Mouse (Mus musculus): Measurements from ENCODE around the gene Kcnd1. TPM values are rescaled to one million over a fixed set of nuclear protein-coding genes. Genes with fewer than 3 reads are reported as not detected.
"Not testable (repeated sequence)": the region's sequence is repeated elsewhere in the genome, so short reads cannot be mapped to it uniquely, and the experiment has no call there.

Gene Kcnd1
- total RNA-seq (2021), result under 1 TPM; 0.15 to 0.57 TPM
- long read RNA-seq, experiment 1, result 0 reads
- long read RNA-seq, experiment 2, result 0 reads

GRCm38 (mm10) chrX:7821865-7822779, at the start of gene Kcnd1:
TSS of gene Kcnd1 (plus strand) at chrX:7822289.
- peak in 1 of 2 experiments; percentile 20 for DNase-seq

GRCm38 (mm10) chrX:7772766-7773165, 49.3 kb upstream of the Kcnd1 start:
- DNase-seq, result no peak

GRCm38 (mm10) chrX:7775501-7776205, 46.4 kb upstream of the Kcnd1 start:
- no peak for DNase-seq

- DNase-seq, result peak; percentile 27 to 71
These were observed 45.6 kb upstream of the Kcnd1 start for GRCm38 (mm10) chrX:7776329-7777082.

GRCm38 (mm10) chrX:7778450-7779244, 43.4 kb upstream of the Kcnd1 start:
- no peak for DNase-seq

GRCm38 (mm10) chrX:7779294-7779693, 42.8 kb upstream of the Kcnd1 start:
- no peak for DNase-seq

- no peak for DNase-seq
These were observed 39.4 kb upstream of the Kcnd1 start for GRCm38 (mm10) chrX:7782603-7783092.

GRCm38 (mm10) chrX:7789542-7790136, 32.5 kb upstream of the Kcnd1 start, which contains the start of gene Gripap1:
TSS of gene Gripap1 (plus strand) at chrX:7789765.
- peak; percentile 81 to 84 for DNase-seq

- no peak for DNase-seq
These were observed 31.8 kb upstream of the Kcnd1 start for GRCm38 (mm10) chrX:7790309-7790708.

- no peak for DNase-seq
These were observed 28.7 kb upstream of the Kcnd1 start for GRCm38 (mm10) chrX:7793361-7793760.

GRCm38 (mm10) chrX:7795016-7795415, 27.1 kb upstream of the Kcnd1 start:
- peak; percentile 9 to 33 for DNase-seq

- no peak for DNase-seq
These were observed 24.8 kb upstream of the Kcnd1 start for GRCm38 (mm10) chrX:7797327-7797726.

- DNase-seq, result not testable (repeated sequence)
These were observed 19.9 kb upstream of the Kcnd1 start for GRCm38 (mm10) chrX:7802157-7802556.

GRCm38 (mm10) chrX:7815016-7815415, 7.1 kb upstream of the Kcnd1 start:
- peak in 1 of 2 experiments; percentile 21 for DNase-seq

GRCm38 (mm10) chrX:7837146-7837545, 15.1 kb downstream of the Kcnd1 start:
- DNase-seq, result no peak

GRCm38 (mm10) chrX:7840842-7841162, 18.7 kb downstream of the Kcnd1 start:
- no peak for DNase-seq

- peak; percentile 92 to 97 for DNase-seq
These were observed 19.4 kb downstream of the Kcnd1 start, which contains the start of gene Otud5 for GRCm38 (mm10) chrX:7841163-7842162. TSS of gene Otud5 (plus strand) at chrX:7841364.

- no peak for DNase-seq
These were observed 20.2 kb downstream of the Kcnd1 start for GRCm38 (mm10) chrX:7842318-7842717.

GRCm38 (mm10) chrX:7847845-7848244, 25.8 kb downstream of the Kcnd1 start:
- no peak for DNase-seq

- peak; percentile 25 to 38 for DNase-seq
These were observed 32.5 kb downstream of the Kcnd1 start for GRCm38 (mm10) chrX:7854578-7854977.

Measured in heart, adult 18-20 months (tissue).